Mouse (Mus musculus): ENCODE measurements at regions not wholly inside any gene's neighbourhood (a gene's known extent, or its start where the extent isn't known, plus 50 kb on each side); places are given as distances from the start of the nearest gene placed in this dataset.
"Not testable (repeated sequence)": the region's sequence is repeated elsewhere in the genome, so short reads cannot be mapped to it uniquely, and the experiment has no call there.

- DNase-seq = no peak
These were observed 215.9 kb downstream of the Matn1 start for GRCm38 (mm10) chr4:131160135-131160534.

- peak; percentile 32 for DNase-seq
These were observed 217.3 kb downstream of the Matn1 start for GRCm38 (mm10) chr4:131161501-131161900.

GRCm38 (mm10) chr4:131163782-131164315 lies 219.7 kb downstream of the Matn1 start:
- no peak for DNase-seq

GRCm38 (mm10) chr4:131166574-131167270 lies 222.5 kb downstream of the Matn1 start:
- DNase-seq = no peak

GRCm38 (mm10) chr4:131167921-131168320 lies 223.7 kb downstream of the Matn1 start:
- no peak for DNase-seq

- DNase-seq = no peak
These were observed 229.7 kb downstream of the Matn1 start for GRCm38 (mm10) chr4:131173783-131174460.

GRCm38 (mm10) chr4:131176701-131177100 lies 232.5 kb downstream of the Matn1 start:
- no peak for DNase-seq

GRCm38 (mm10) chr4:131177889-131178288 lies 233.7 kb downstream of the Matn1 start:
- DNase-seq = no peak

- not testable (repeated sequence) for DNase-seq
These were observed 234.5 kb downstream of the Matn1 start for GRCm38 (mm10) chr4:131178642-131179041.

GRCm38 (mm10) chr4:131188066-131188465 lies 243.9 kb downstream of the Matn1 start:
- DNase-seq = no peak

- peak; percentile 50 for DNase-seq
These were observed 247.1 kb downstream of the Matn1 start for GRCm38 (mm10) chr4:131191106-131191880.

- DNase-seq = no peak
These were observed 249.8 kb downstream of the Matn1 start for GRCm38 (mm10) chr4:131193900-131194419.

- no peak for DNase-seq
These were observed 252.0 kb downstream of the Matn1 start for GRCm38 (mm10) chr4:131196147-131196546.

- no peak for DNase-seq
These were observed 259.5 kb downstream of the Matn1 start for GRCm38 (mm10) chr4:131203721-131204120.

- no peak for DNase-seq
These were observed 260.5 kb downstream of the Matn1 start for GRCm38 (mm10) chr4:131204722-131205121.

- no peak for DNase-seq
These were observed 260.9 kb downstream of the Matn1 start for GRCm38 (mm10) chr4:131205127-131205526.

- no peak for DNase-seq
These were observed 261.5 kb downstream of the Matn1 start for GRCm38 (mm10) chr4:131205685-131206084.

- no peak for DNase-seq
These were observed 262.1 kb downstream of the Matn1 start for GRCm38 (mm10) chr4:131206181-131206885.

GRCm38 (mm10) chr4:131206886-131207200 lies 262.7 kb downstream of the Matn1 start:
- DNase-seq = no peak

GRCm38 (mm10) chr4:131207249-131207648 lies 263.1 kb downstream of the Matn1 start:
- no peak for DNase-seq

- DNase-seq = no peak
These were observed 264.0 kb downstream of the Matn1 start for GRCm38 (mm10) chr4:131208166-131208565.

GRCm38 (mm10) chr4:131208637-131209036 lies 264.5 kb downstream of the Matn1 start:
- DNase-seq = no peak
